Mouse (Mus musculus) adrenal gland, adult 2 months (tissue): Measurements from ENCODE around the gene Abhd15. TPM values are rescaled to one million over a fixed set of nuclear protein-coding genes. Genes with fewer than 3 reads are reported as not detected.

Source experiments
- DNase-seq: peaks from one replicate; pipeline ENCODE4 v3.0.0; 2021
- polyA plus RNA-seq: library from polyadenylated mRNA; depleted of rRNA; stranded (reverse); fragments of >200 nt; gene quantifications from 2 replicates; pipeline ENCODE4 v1.2.3, GENCODE M21; 2012
- total RNA-seq, 2 experiments: library from RNA; stranded (reverse); gene quantifications; 2 replicates each; pipeline ENCODE4 v1.2.3; 2021

The Abhd15 gene
- total and polyA plus RNA-seq, 3 experiments: 12.1 to 29.9 (median 28.7) TPM

DNA sequence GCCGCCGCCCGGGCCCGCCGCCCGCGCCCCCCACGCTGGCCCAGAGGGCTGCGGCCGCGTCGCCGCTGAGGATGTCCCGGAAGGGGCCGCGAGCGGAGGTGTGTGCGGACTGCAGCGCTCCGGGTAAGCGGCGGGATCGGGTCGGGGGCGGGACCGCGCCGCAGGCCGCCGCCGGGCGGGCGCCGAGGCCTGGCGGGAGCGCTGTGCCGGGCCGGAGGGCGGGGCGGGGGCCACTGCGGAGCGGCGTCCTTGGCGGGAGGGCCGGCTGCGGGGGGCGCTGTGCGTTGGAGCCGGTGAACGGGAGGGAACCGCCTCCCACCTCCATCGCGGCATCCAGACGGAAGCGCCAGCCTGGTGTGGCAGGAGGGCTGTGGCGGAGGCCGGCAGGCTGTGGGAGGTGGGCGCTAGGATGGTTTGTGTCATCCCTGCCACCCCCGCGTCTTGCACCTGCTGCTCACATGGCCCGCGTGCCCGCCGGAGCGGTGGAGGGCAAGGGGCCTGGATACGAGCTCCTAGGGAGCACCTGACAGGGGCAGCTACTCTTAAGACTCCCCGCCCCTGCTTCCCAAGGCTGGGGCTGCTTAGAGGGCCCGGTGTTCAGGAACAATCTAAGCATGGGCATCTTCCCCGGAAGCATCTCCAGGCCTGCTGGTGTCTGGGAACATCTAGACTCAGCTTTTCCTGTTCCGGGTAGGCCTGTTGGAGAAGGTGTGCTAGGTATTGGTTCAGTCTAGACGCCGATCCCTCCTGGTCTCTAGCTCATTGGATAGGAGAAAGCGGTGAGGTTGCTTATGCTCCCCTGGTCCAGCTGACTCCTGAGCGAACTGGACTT is 21.2 kb upstream of the Abhd15 start, which contains the start of gene Git1:
Gene Git1, plus strand, starts transcription at position 51 of the 832 bp plus-strand sequence.
- DNase-seq: peak; percentile 74

- no peak for DNase-seq
Observed at GRCm38 (mm10) chr11:77494344-77494676, 20.6 kb upstream of the Abhd15 start.

DNA sequence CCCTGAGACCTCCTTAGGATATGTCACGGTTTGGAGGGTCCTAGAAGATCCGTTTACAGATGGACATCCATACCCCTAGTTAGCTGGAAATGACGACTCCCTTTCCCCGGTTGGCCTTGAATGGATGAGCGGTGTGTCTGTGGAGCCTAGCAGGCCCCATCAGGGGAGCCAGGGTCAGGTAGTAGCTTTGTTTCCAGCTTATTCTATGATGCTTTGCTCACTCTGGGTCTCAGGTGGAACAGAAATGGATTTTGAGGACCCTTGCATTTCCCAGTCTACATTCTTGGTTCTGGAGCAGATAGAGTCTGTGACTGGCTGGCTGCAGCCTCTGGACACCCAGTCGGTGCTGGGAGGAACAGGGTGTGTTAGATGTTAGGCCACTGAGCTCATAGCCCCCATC is 20.1 kb upstream of the Abhd15 start:
- DNase-seq: no peak

DNA sequence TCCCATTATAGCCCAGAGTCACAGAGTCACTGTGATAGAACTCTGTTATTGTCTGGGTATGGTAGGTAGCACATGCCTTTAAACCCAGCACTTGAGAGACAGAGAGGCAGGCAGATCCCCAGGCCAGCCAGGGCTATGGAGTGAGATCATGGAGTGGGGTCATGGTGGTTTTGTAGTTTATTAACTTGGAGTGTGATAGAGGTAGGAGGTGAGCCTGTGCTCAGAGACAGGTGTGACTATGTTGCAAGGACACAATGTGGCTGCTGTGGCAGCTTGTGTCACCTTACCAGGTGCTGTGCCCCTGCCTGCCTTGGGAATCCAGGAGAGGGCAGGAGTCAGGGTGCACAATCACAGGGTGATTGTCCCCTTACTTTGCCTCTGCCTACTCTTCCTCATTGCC is 19.4 kb upstream of the Abhd15 start:
- no peak for DNase-seq

DNA sequence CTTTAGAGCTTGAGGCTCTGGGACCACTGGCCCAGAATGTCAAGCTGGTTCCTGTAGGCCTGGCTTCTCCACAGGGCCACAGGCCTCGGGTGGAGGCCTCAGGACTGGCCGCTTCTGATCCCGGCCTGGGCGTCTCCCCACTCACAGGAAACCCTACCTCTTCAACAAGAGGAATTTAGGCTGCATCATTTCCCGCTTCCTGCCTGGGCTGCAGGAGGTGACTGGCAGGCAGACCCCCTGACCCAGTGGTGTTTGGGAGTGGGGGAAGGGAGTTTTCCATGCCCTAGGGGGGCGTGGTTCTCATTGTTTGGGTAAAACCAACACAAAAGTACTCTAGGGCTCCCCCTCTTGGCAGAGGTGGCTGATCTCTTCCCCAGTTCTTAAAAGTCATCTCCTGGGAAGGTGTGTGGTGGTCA is 17.6 kb upstream of the Abhd15 start:
- peak; percentile 79 for DNase-seq

GRCm38 (mm10) chr11:77497851-77498250 is 17.1 kb upstream of the Abhd15 start:
- DNase-seq: no peak

DNA sequence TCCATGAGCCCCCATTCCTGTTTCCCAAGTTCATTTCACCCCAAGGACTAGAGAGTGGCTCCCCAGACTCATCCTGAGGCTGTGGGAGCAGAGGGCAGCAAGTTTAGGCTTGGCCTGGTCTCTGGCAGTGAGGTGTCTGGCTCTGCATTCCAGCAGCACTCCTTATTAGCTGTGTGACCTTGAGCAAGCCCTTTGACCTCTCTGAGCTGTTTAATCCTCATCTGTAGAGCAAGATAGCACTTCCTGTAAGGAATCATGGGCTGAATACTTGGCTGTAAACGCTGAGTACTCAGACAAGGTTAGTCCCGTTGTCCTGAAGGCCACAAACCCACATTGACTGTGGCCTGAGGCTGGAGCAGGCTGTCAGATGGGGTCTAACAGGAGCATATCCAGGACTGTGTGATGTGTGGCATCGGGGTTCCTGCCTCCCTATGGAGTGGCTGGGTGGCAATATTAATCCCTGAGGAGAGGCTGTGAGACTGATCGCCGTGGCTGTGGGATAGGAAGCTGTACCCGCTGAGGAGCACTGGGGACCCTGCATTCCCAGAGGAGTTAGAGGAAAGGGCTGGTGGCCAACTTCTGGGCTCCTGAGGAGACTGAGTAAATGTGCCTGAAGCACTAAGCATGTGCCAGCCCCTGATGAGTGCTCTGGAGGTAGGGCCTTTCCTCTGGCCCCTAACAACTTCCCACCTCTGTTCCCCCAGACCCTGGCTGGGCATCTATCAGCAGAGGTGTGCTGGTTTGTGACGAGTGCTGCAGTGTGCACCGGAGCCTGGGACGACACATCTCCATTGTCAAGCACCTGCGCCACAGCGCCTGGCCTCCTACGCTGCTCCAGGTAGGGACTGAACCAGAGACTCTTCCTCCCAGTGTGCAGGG is 16.4 kb upstream of the Abhd15 start:
- DNase-seq: no peak

GRCm38 (mm10) chr11:77499354-77499753 is 15.6 kb upstream of the Abhd15 start:
- no peak for DNase-seq

DNA sequence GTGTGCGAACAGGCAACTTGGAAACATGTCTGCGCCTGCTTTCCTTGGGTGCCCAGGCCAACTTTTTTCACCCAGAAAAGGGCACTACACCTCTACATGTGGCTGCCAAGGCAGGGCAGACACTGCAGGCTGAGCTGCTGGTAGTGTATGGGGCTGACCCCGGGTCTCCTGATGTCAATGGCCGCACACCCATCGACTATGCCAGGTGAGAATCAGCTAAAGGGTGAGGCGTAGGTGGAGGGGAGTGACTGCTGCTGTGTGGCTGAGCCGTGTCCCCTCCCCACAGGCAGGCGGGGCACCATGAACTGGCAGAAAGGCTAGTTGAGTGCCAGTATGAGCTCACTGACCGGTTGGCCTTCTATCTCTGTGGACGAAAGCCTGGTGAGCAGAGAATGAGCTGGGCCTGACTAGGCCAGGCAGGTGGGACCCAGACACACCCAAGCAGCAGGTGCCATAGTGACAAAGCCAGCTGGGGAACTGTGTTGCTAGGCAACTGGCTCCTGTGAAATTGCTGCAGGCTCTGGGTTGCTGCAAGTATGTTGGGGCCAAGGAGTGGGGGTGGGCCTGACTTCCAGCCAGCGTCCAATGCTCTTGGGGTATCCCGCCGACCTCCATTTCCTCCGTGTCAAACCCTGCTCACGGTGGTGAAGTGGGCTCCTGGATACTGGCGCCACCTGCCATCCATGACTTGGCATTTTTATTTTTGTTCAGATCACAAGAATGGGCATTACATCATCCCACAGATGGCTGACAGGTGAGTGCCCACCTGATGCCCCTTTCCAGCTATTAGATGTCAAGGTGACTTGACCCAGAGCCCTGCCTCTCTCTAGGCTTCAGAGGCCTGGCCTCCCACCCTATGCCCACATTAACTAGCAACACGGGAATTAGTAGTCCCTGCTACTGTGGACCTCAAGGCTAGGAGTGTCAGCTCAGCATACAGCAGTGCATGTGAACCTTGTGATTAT is 14.3 kb upstream of the Abhd15 start:
- DNase-seq: no peak

- peak; percentile 76 for DNase-seq
Observed at GRCm38 (mm10) chr11:77501392-77501791, 13.5 kb upstream of the Abhd15 start.

- DNase-seq: no peak
Observed at GRCm38 (mm10) chr11:77501971-77502370, 12.9 kb upstream of the Abhd15 start.

GRCm38 (mm10) chr11:77502481-77502880 is 12.4 kb upstream of the Abhd15 start:
- DNase-seq: no peak

- no peak for DNase-seq
Observed at GRCm38 (mm10) chr11:77503511-77503910, 11.4 kb upstream of the Abhd15 start.

GRCm38 (mm10) chr11:77504377-77504776 is 10.5 kb upstream of the Abhd15 start:
- DNase-seq: no peak

DNA sequence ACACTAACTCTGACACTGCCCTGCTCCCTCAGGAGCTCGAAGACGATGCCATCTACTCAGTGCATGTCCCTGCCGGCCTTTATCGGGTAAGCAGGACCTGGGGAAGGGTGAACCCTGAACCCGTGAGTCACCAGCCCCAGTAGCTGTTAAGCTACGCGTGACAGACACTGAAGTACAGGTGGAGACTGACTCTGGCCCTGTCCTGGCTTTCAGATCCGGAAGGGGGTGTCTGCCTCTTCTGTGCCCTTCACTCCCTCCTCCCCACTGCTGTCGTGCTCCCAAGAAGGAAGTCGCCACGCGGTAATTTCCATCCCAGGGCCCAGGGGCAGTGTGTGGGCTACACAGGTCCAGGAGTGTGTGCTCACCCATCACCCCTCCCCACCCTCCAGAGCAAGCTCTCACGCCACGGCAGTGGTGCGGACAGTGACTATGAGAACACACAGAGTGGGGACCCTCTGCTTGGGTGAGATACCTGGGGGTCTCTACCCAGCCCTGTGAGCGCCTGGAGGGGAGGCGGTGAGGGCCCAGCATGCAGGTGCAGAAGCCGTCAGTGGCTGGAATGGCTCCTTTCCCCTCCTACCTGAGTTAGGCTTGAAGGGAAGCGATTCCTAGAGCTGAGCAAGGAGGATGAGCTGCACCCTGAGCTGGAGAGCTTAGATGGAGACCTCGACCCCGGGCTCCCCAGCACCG is 9.5 kb upstream of the Abhd15 start:
- DNase-seq: no peak

GRCm38 (mm10) chr11:77506273-77506672 is 8.6 kb upstream of the Abhd15 start:
- no peak for DNase-seq

DNA sequence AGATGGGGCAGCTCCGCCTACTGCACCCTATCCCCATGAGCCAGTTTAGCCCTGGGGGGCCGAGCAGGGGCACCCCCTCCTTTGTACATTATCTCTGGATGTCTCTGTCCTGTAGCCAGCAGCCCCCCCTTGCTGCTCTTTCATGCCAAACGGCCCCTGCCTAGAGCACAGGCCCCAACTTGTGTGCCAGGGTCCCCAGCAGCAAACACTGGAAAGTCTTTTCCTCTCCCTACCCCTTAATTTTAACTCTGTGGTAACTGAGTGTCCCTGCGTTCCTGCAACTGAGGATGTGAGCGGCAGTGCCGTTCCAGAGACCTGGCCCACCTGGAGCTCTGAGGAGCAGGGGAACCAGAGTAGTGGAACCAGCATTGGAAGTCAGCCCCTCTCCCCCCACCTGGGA is 8.0 kb upstream of the Abhd15 start:
- DNase-seq: no peak

DNA sequence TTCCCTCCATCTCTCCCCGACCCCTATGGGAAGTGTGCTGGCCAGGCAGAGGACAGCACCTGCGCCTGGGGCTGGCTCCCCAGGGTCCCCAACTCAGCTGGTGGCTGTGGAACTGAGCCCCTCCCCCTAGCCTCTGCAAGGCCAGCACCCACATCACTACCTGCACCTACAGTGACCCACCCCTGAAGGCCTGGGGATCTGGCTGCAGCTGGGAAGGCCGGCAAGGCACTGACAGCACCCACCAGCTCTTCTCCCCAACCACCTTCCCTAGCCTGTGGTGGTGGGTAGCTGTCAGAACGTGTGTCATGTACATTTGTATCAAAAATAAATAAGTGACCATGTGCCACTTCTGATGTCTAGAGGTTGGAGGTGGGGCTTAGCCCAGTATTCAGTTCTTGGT is 7.5 kb upstream of the Abhd15 start:
- no peak for DNase-seq

GRCm38 (mm10) chr11:77508068-77509021 is 6.6 kb upstream of the Abhd15 start:
- peak; percentile 89 for DNase-seq

DNA sequence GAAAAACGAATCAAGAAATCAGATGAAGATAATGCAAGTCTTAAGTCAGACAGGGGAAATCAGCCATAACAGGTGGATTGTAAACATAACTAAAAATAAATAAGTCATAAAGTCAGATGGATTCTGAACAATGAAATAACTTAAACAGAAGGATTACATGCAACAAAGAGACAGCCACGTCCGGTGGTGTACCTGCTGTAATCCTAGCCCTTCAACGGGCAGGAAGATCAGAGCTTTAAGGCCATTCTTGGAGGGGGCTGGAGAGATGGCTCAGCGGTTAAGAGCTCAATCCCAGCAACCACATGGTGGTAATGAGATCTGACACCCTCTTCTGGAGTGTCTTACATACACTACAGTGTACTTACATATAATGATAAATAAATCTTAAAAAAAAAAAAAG is 3.6 kb upstream of the Abhd15 start:
- DNase-seq: no peak
